Mouse (Mus musculus): Measurements from ENCODE around the gene Tnfrsf4. TPM values are rescaled to one million over a fixed set of nuclear protein-coding genes. Genes with fewer than 3 reads are reported as not detected.
A peak's percentile ranks its signal among the peaks of the same experiment; 100 is the strongest.

Tnfrsf4 gene
- total RNA-seq, 2 experiments from 2014 or later = 1.3 to 1.5 TPM

GRCm38 (mm10) chr4:156024184-156024583 is 10.5 kb downstream of the Tnfrsf4 start:
- intact Hi-C loops (cut with DNase I) = no loop called here
- no peak for DNase-seq

GRCm38 (mm10) chr4:156026013-156026412 is 12.4 kb downstream of the Tnfrsf4 start, which contains the start of gene Tnfrsf18:
TSS of gene Tnfrsf18 (plus strand) at chr4:156026164.
- intact Hi-C loops (cut with DNase I) = no loop called here
- DNase-seq = no peak

- no peak for DNase-seq
- intact Hi-C loops (cut with DNase I) = no loop called here
Measured at GRCm38 (mm10) chr4:156028580-156028979, 14.9 kb downstream of the Tnfrsf4 start.

- intact Hi-C loops (cut with DNase I) = no loop called here
Measured at GRCm38 (mm10) chr4:156030651-156031118, 17.0 kb downstream of the Tnfrsf4 start.

GRCm38 (mm10) chr4:156031255-156031592 is 17.6 kb downstream of the Tnfrsf4 start:
- intact Hi-C loops (cut with DNase I) = no loop called here
- DNase-seq = no peak

More at GRCm38 (mm10) chr4:156030651-156031118, 17.0 kb downstream of the Tnfrsf4 start:
- DNase-seq = no peak

- intact Hi-C loops (cut with DNase I) = no loop called here
- peak; percentile 87 for DNase-seq
Measured at GRCm38 (mm10) chr4:156031593-156032391, 18.1 kb downstream of the Tnfrsf4 start.

GRCm38 (mm10) chr4:156032856-156033255 is 19.2 kb downstream of the Tnfrsf4 start:
- DNase-seq = no peak
- intact Hi-C loops (cut with DNase I) = no loop called here

GRCm38 (mm10) chr4:156033476-156034119 is 20.0 kb downstream of the Tnfrsf4 start:
- intact Hi-C loops (cut with DNase I) = no loop called here
- peak; percentile 31 for DNase-seq

- intact Hi-C loops (cut with DNase I) = no loop called here
- no peak for DNase-seq
Measured at GRCm38 (mm10) chr4:156034301-156034700, 20.7 kb downstream of the Tnfrsf4 start.

GRCm38 (mm10) chr4:156034901-156035300 is 21.3 kb downstream of the Tnfrsf4 start:
- DNase-seq = no peak
- intact Hi-C loops (cut with DNase I) = no loop called here

- DNase-seq = no peak
- intact Hi-C loops (cut with DNase I) = no loop called here
Measured at GRCm38 (mm10) chr4:156044754-156045153, 31.1 kb downstream of the Tnfrsf4 start.

GRCm38 (mm10) chr4:156049779-156050178 is 36.1 kb downstream of the Tnfrsf4 start:
- DNase-seq = no peak
- intact Hi-C loops (cut with DNase I) = no loop called here

- DNase-seq = no peak
- intact Hi-C loops (cut with DNase I) = no loop called here
Measured at GRCm38 (mm10) chr4:156050391-156050980, 36.8 kb downstream of the Tnfrsf4 start.

GRCm38 (mm10) chr4:156053113-156053512 is 39.5 kb downstream of the Tnfrsf4 start:
- DNase-seq = no peak
- intact Hi-C loops (cut with DNase I) = no loop called here

- no peak for DNase-seq
- intact Hi-C loops (cut with DNase I) = no loop called here
Measured at GRCm38 (mm10) chr4:156054130-156054529, 40.5 kb downstream of the Tnfrsf4 start.

GRCm38 (mm10) chr4:156054606-156055005 is 41.0 kb downstream of the Tnfrsf4 start:
- intact Hi-C loops (cut with DNase I) = no loop called here
- no peak for DNase-seq

- no peak for DNase-seq
- intact Hi-C loops (cut with DNase I) = no loop called here
Measured at GRCm38 (mm10) chr4:156055173-156055572, 41.5 kb downstream of the Tnfrsf4 start.

- intact Hi-C loops (cut with DNase I) = no loop called here
- DNase-seq = no peak
Measured at GRCm38 (mm10) chr4:156057702-156058101, 44.1 kb downstream of the Tnfrsf4 start.

GRCm38 (mm10) chr4:156058826-156059225 is 45.2 kb downstream of the Tnfrsf4 start:
- intact Hi-C loops (cut with DNase I) = no loop called here
- DNase-seq = no peak

GRCm38 (mm10) chr4:156059261-156059660 is 45.6 kb downstream of the Tnfrsf4 start, which contains the start of gene Ttll10:
TSS of gene Ttll10 (minus strand) at chr4:156059414.
- intact Hi-C loops (cut with DNase I) = no loop called here

GRCm38 (mm10) chr4:156059713-156060112 is 46.1 kb downstream of the Tnfrsf4 start:
- intact Hi-C loops (cut with DNase I) = no loop called here

More at GRCm38 (mm10) chr4:156059261-156059660, 45.6 kb downstream of the Tnfrsf4 start, which contains the start of gene Ttll10:
- no peak for DNase-seq

More at GRCm38 (mm10) chr4:156059713-156060112, 46.1 kb downstream of the Tnfrsf4 start:
- DNase-seq = no peak

Data from left cerebral cortex, postnatal 4 days (tissue).